Mouse (Mus musculus) fibroblast of lung, adult 2 months (primary cell): ENCODE measurements around the gene Nup54.
A peak's percentile ranks its signal among the peaks of the same experiment; 100 is the strongest.

Experiments used
- DNase-seq: peaks from one replicate; pipeline ENCODE4 v3.0.0-alpha.2; 2011; ENCODE audit warnings: low read depth

Nup54 gene

DNA sequence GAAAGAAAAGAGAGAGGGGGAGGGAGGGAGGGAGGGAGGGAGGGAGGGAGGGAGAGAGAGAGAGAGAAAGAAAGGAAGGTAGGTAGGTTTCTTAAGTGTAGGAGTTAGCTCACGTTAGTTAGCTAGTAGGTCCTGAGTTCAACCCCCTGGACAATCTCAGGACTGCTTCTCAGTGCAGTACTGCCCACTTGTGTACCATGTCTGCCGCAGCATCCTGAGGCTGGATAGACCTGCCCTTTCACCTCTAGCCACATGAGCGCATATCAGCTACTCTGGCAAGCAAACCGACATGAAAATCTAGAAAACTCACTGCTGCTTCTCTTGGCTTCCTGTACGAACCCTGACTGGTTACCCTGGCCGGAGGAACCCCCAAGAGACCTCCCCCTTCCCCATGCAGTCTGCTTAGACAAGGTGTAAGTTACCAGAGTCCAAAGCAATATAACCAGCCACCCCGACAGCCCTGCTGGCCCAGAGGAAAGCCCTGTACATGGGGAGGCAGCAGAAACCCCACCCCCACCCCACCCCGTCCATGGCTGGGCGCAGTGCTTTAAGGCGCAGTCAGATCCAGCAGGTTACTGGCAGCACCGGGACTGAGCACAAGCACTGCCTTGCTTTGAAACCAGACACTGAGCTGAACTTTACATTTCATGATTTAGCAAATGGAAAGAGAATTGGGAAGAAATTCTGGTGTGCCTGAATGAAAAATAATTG, 21.6 kb downstream of the Nup54 start:
- no peak for DNase-seq

DNA sequence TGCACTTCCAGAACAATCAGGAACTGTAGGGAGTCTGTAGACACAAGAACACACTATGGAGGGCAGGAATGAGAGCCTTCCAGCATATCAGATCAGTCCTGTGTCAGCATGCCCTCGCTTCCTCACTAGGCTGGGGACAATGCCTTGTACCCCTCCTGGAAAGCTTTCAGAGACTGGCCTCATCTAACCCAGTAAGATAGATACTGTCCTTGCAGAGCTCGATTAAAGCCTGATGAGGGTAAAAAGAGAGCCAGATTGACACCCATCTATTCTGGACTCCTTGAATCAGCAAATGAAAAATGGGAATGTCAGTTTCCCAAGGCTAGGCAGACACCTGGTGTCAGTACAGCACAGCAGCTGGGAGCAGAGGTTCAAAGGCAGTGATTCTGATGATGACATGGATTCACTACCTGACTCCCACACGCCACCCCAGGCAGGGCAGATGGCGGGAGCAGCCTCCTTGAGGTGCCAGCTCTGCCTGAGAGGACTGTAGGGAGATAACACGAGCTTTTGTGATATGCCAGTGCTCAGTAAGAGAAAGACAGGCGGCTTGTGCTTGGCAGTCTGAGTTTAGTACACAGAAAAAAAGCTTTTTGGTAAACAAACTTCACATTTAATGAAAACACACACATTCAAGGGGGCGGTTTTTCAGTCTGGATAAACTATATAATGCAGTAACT, 23.4 kb downstream of the Nup54 start:
- no peak for DNase-seq

DNA sequence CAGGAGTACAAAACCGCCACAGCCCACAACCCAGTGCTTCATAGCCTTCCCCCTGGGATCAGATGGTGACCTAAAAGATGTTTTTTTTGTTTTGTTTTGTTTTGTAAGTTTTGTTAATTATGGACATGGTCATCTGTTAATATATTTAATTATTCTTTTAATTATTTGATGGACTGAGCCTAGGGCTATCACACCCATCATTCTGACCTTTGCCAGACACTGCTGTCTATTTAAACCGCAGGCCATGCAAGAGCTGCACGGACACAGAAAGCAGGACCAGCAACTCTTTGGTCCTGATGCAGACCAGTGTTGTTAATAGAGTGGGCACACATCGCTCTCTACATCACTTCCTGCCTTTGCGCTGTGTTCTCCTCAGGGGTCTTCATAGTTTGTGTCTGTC, 24.5 kb downstream of the Nup54 start:
- no peak for DNase-seq

- DNase-seq: peak; percentile 30
Measured at GRCm38 (mm10) chr5:92409361-92410155, 25.5 kb downstream of the Nup54 start.

DNA sequence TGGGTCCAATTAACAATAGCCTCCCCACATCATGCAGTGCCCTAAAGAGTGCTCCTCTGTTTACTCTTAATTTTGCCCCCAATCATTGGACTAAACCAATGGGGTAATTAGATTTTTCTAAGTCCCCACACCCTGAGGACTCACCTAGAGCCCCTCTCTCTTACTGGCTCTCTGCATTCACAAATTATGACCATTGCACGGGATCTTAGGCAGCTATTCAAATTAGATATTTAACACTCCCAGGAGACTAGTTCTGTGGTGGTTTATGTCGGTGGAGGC, 30.7 kb downstream of the Nup54 start:
- DNase-seq: no peak

- DNase-seq: no peak
Measured at GRCm38 (mm10) chr5:92403562-92404399, 31.2 kb downstream of the Nup54 start.

DNA sequence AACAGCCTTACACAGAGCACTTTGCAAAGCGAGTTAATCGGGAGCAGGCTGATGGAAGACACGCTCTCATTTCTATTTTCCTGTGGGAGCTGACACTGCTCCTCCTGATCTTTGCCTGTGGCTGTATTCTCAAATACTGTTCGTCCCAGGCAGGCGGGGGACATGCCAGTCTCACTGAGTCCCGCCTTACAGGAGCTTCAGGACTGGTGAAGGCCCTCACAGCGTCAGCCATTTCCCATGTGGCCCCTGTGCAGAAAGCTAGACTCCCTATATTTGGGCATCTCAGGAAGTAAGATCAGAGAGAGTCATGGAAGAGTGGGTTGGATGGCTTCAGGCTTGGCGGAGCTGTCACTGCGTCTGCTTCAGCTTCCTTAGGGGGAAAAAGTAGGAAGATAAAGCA, 32.2 kb downstream of the Nup54 start:
- no peak for DNase-seq

DNA sequence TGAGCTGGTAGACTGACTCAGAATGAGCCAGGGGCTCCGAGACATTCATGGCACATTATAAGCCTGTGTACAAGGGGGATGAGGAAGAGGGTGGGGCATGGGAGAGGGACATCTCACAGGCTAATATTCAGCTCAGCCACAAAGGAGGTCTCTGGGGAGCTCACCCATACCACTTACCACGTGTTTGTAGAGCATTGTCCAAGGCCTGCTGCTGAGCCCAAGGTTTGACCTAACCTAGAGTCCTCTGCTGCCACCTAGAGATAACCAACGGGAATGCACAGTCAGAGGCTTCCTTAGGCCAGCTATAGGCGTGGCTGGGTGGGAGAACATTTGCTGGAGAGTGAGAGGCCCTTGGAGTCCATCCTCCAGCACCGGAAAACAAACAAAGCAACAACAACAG, 36.9 kb downstream of the Nup54 start:
- peak; percentile 39 for DNase-seq

DNA sequence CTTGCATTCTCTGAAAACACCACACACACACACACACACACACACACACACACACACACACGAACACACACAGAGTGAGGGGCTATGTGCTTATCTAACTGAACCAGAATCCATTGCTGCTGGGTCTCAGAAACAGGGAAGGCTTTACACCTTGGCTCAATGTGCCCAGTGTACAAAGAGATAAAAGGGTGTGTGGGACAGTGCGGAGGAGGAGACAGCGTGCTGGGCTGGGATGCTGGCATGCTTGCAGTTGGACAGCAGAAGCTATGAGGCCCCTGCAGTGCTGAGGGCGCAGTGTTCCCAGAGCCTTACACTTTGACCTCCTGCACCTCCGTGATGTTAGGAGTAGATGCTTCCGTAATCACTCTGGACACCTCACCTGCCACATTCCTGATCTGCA, 38.5 kb downstream of the Nup54 start:
- DNase-seq: no peak

DNA sequence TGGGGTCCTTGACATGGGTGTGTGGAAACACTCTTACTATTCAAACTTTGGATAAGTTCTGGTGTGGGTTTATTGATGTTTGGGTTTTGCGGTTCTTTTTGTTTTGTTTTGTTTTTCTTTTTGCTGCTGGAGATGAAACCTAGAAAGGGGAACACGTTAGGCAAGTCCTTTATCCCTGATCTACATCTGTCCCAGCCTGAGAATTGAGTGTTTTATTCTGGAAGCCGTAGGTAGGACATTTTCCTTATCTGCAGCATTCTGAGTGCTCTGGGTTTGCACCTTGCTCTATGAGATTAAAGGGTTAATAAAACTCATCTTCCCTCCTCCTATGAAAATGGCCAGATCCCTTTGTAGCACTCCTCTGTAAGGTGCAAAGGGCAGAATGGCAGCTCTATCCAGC, 39.3 kb downstream of the Nup54 start:
- no peak for DNase-seq

GRCm38 (mm10) chr5:92393863-92394262, 41.2 kb downstream of the Nup54 start:
- no peak for DNase-seq

DNA sequence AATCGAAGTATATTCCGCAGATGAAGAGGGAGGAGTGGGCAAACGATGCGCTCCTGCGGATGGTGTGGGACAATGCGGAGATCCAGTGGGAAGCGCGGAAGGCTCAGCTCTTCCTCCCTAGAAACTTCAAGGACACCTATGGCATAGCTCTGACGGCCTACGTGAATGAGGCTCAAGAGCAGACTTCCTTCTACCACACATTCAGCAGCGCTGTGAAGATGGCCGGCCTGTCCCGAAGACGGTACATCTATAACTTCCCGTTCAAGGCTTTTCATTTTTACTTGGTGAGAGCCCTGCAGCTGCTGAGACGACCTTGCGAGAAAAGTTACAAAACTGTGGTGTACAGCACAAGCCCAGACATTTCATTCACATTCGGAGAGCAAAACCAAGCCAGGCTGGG, 42.5 kb downstream of the Nup54 start:
- no peak for DNase-seq

DNA sequence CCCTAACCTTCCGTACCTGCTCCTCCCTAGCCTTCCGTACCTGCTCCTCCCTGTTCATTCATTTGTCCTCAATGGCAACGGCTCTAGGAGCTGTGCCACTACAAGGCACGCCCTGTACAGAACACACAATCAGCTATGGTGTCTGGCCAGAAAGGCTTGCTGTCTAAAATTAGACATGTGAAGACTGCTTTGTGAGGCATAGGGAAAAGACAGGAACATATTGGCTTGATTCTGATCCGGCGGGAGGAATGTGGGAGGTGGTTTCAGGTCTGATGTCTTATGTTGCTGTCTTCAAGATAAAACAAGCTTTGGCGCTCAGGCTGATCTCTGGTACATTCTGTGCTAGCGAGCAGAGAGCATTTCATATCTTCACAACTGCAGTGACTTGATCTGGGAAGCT, 44.4 kb downstream of the Nup54 start:
- DNase-seq: no peak

- no peak for DNase-seq
Measured at GRCm38 (mm10) chr5:92389977-92390376, 45.0 kb downstream of the Nup54 start.

GRCm38 (mm10) chr5:92387433-92387832, 47.6 kb downstream of the Nup54 start:
- DNase-seq: no peak

- DNase-seq: no peak
Measured at GRCm38 (mm10) chr5:92386643-92387042, 48.4 kb downstream of the Nup54 start.

- no peak for DNase-seq
Measured at GRCm38 (mm10) chr5:92386102-92386501, 48.9 kb downstream of the Nup54 start.

DNA sequence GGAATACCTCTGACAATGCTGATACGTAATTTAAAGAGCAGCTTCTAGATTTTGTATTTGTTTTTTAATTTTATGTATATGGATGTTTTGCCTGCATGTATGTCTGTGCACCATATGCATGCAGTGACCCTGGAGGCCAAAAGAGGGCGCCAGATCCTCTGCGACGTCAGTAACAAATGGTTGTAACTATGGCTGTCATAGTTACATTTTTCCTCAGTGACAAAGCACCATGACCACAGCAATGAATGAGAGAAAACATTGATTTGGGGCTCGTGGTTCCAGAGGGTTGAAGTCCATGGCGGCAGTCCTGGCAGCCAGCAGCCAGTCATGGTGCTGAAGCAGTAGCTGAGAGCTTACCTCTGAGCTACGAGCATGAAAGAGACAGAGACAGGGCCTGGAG, 50.2 kb downstream of the Nup54 start:
- no peak for DNase-seq

DNA sequence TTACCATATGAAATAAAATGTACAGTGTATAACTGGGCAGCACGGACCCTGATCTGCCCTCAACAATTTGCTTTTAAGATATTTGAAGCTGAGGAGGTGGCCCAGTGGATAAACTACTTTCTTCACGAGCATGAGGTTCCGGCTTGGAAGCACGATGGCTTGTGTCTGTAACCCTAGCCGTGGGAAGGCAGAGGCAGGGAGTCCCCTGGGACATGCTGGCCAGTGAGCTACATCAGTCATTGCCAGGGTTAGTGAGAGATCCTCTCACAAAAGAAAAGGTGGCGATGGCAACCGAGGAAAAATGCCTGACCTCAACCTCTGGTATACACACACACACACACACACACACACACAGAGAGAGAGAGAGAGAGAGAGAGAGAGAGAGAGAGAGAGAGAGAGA, 51.3 kb downstream of the Nup54 start:
- no peak for DNase-seq

GRCm38 (mm10) chr5:92382349-92382679, 52.7 kb downstream of the Nup54 start:
- DNase-seq: no peak

DNA sequence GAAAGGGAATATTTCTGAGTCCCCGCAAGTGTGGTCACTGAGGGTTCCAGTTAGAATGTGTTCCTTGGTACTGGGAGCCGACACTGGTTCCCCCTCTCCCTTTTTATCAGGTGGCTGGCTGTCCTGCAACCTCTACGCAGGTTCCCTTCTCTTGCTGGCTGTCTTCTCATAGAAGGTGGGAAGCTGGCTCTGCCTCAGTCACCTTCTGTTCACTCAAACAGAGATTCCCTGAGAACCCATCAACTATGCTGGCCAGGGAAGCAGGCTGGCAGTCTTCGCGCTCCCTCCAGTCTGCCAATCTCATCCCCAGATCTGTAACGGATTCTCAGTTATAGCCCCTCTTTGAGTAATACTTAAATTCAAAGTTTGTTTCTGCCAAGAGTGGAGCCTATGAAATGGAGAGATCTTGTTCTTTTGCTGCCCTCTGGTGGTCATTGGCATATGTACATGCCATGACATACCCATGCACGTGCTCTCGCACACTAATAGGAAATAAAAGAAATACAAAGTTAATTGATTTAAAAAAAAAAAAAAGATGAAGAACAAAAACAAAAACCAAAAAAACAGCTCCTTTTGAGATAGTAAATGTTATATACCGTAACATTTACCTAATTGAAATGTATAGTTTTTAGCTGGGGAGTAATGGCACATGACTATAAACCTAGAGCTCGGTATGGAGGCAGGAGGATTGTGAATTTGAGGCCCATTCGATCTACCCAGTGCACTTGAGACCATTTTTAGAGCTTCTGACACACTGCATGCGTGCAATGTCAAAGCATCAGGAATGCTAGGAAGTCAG, 53.3 kb downstream of the Nup54 start:
- DNase-seq: peak; percentile 49
